Mouse (Mus musculus) midbrain, embryonic 15.5 days (tissue): ENCODE results near the gene Cep97. TPM values are rescaled to one million over a fixed set of nuclear protein-coding genes. Genes with fewer than 3 reads are reported as not detected.
"Not testable (repeated sequence)": the region's sequence is repeated elsewhere in the genome, so short reads cannot be mapped to it uniquely, and the experiment has no call there.

Source experiments
- ATAC-seq: fragments of 200-750 bp; cut with Nextera tagmentation; replicated peaks from 2 replicates; pipeline ENCODE4 v1.8.0; 2017; ENCODE audit warnings: moderate TSS enrichment
- H3K27ac ChIP-seq: fragments of 300-500 bp; sonication (generic); 2 replicates; pipeline ENCODE4 v1.5.1; 2015; ENCODE audit warnings: mild to moderate bottlenecking, inconsistent platforms
- H3K27me3 ChIP-seq: fragments of 300-500 bp; sonication (generic); replicated peaks from 2 replicates; pipeline ENCODE4 v1.6.1; 2015; ENCODE audit warnings: inconsistent platforms
- H3K36me3 ChIP-seq: fragments of 300-500 bp; sonication (generic); replicated peaks from 2 replicates; pipeline ENCODE4 v1.6.1; 2015; ENCODE audit warnings: inconsistent platforms
- H3K4me1 ChIP-seq: fragments of 300-500 bp; sonication (generic); 2 replicates; pipeline ENCODE4 v1.6.1; 2015; ENCODE audit warnings: inconsistent platforms
- H3K4me2 ChIP-seq: fragments of 300-500 bp; sonication (generic); 2 replicates; pipeline ENCODE4 v1.6.1; 2015; ENCODE audit warnings: inconsistent platforms, mild to moderate bottlenecking, moderate library complexity
- H3K4me3 ChIP-seq: fragments of 300-500 bp; sonication (generic); 2 replicates; pipeline ENCODE4 v1.5.1; 2015; ENCODE audit warnings: mild to moderate bottlenecking, inconsistent platforms
- H3K9ac ChIP-seq: fragments of 300-500 bp; sonication (generic); 2 replicates; pipeline ENCODE4 v1.6.1; 2015; ENCODE audit warnings: mild to moderate bottlenecking, inconsistent platforms
- H3K9me3 ChIP-seq: fragments of 300-500 bp; sonication (generic); 2 replicates; pipeline ENCODE4 v1.6.1; 2016; ENCODE audit warnings: inconsistent platforms
- WGBS: fragments of 180-500 bp; shearing (Covaris S2); methylation state at CpG from one replicate; pipeline ENCODE4 v1.1.7; 2015; ENCODE audit warnings: mixed read lengths; 5-methylcytosine and 5-hydroxymethylcytosine counted together
- polyA plus RNA-seq: library from polyadenylated mRNA; unstranded; fragments of >200 nt; fragmentation: Nextera tagmentation; extraction: Ambion mirVana; gene quantifications from 2 replicates; pipeline ENCODE4 v1.2.1, GENCODE M21; 2015

Cep97 gene
- polyA plus RNA-seq, 1 experiment from 2014 or later: 14.3 TPM

- Histone ChIP-seq H3K36me3 (peaks cover under 1% of the 10 kb centered on the region; the same call in 1 of the 2 replicates), H3K9me3 (no peaks in the 10 kb centered on the region), H3K9ac (no peak overlapping the region), H3K4me2 (no peak overlapping the region), H3K4me3 (no peak overlapping the region), H3K27ac (no peak overlapping the region), H3K4me1 (peaks cover 12% of the 10 kb centered on the region), H3K27me3 (no peaks in the 10 kb centered on the region)
- no peak for ATAC-seq
- 72% methylated on average over 4 of the region's 4 CpGs for WGBS
Measured at GRCm38 (mm10) chr16:55964126-55964949, 29.7 kb upstream of the Cep97 start.

- H3K36me3 ChIP-seq, H3K4me3 ChIP-seq, H3K9ac ChIP-seq, ATAC-seq, H3K9me3 ChIP-seq, H3K4me1 ChIP-seq, H3K4me2 ChIP-seq, H3K27ac ChIP-seq, H3K27me3 ChIP-seq: not testable (repeated sequence)
- 89% methylated on average over 6 of the region's 11 CpGs for WGBS
Measured at GRCm38 (mm10) chr16:55963068-55963467, 28.4 kb upstream of the Cep97 start.

- not testable (repeated sequence) for H3K4me3 ChIP-seq, H3K36me3 ChIP-seq, H3K4me2 ChIP-seq, H3K9me3 ChIP-seq, ATAC-seq, H3K9ac ChIP-seq, H3K27me3 ChIP-seq, H3K27ac ChIP-seq, H3K4me1 ChIP-seq
- WGBS: 94% methylated on average over 9 of the region's 9 CpGs
Measured at GRCm38 (mm10) chr16:55954196-55954595, 19.5 kb upstream of the Cep97 start.

- Histone ChIP-seq H3K36me3 (no peaks in the 10 kb centered on the region), H3K4me1 (no peaks in the 10 kb centered on the region), H3K4me3 (no peak overlapping the region), H3K27me3 (no peaks in the 10 kb centered on the region), H3K9ac (no peak overlapping the region), H3K4me2 (no peak overlapping the region), H3K27ac (no peak overlapping the region), H3K9me3 (no peaks in the 10 kb centered on the region)
- no peak for ATAC-seq
Measured at GRCm38 (mm10) chr16:55952771-55953170, 18.1 kb upstream of the Cep97 start.

GRCm38 (mm10) chr16:55951679-55952327, 17.1 kb upstream of the Cep97 start:
- no peak for ATAC-seq
- Histone ChIP-seq H3K9ac (no peak overlapping the region), H3K27ac (no peak overlapping the region), H3K4me1 (no peaks in the 10 kb centered on the region), H3K4me3 (no peak overlapping the region), H3K9me3 (no peaks in the 10 kb centered on the region), H3K36me3 (no peaks in the 10 kb centered on the region), H3K27me3 (no peaks in the 10 kb centered on the region), H3K4me2 (no peak overlapping the region)
- WGBS: 70% methylated on average over 7 of the region's 7 CpGs

GRCm38 (mm10) chr16:55950946-55951678, 16.5 kb upstream of the Cep97 start:
- H3K4me2 ChIP-seq: no peak overlapping the region
- no peak overlapping the region for H3K4me3 ChIP-seq
- H3K9ac ChIP-seq: no peak overlapping the region
- peak; percentile 63; the same call in 1 of the 2 replicates for ATAC-seq
- H3K27me3 ChIP-seq: no peaks in the 10 kb centered on the region
- H3K36me3 ChIP-seq: no peaks in the 10 kb centered on the region
- no peaks in the 10 kb centered on the region for H3K4me1 ChIP-seq
- 41% methylated on average over 19 of the region's 19 CpGs for WGBS
- H3K27ac ChIP-seq: no peak overlapping the region
- H3K9me3 ChIP-seq: no peaks in the 10 kb centered on the region

GRCm38 (mm10) chr16:55950462-55950861, 15.8 kb upstream of the Cep97 start:
- Histone ChIP-seq H3K36me3 (no peaks in the 10 kb centered on the region), H3K4me2 (no peak overlapping the region), H3K9ac (no peak overlapping the region), H3K9me3 (no peaks in the 10 kb centered on the region), H3K4me1 (no peaks in the 10 kb centered on the region), H3K27me3 (no peaks in the 10 kb centered on the region), H3K27ac (no peak overlapping the region), H3K4me3 (no peak overlapping the region)
- 73% methylated on average over 3 of the region's 3 CpGs for WGBS
- 0 out of 2 replicates have a peak, but pooled peaks have one; percentile 33 for ATAC-seq

- Histone ChIP-seq H3K27me3 (no peaks in the 10 kb centered on the region), H3K27ac (no peak overlapping the region), H3K4me2 (no peak overlapping the region), H3K4me1 (no peaks in the 10 kb centered on the region), H3K9ac (no peak overlapping the region), H3K36me3 (no peaks in the 10 kb centered on the region), H3K9me3 (no peaks in the 10 kb centered on the region), H3K4me3 (no peak overlapping the region)
- 72% methylated on average over 7 of the region's 7 CpGs for WGBS
- no peak for ATAC-seq
Measured at GRCm38 (mm10) chr16:55948963-55949362, 14.3 kb upstream of the Cep97 start.

- 84% methylated on average over 2 of the region's 2 CpGs for WGBS
- H3K9ac ChIP-seq, H3K9me3 ChIP-seq, H3K4me3 ChIP-seq, H3K36me3 ChIP-seq, H3K27me3 ChIP-seq, H3K27ac ChIP-seq, H3K4me2 ChIP-seq, ATAC-seq, H3K4me1 ChIP-seq: not testable (repeated sequence)
Measured at GRCm38 (mm10) chr16:55947876-55948410, 13.3 kb upstream of the Cep97 start.

GRCm38 (mm10) chr16:55947266-55947665, 12.6 kb upstream of the Cep97 start:
- 84% methylated on average over 3 of the region's 3 CpGs for WGBS
- Histone ChIP-seq H3K9ac (no peak overlapping the region), H3K36me3 (no peaks in the 10 kb centered on the region), H3K27ac (no peak overlapping the region), H3K4me2 (no peak overlapping the region), H3K4me3 (no peak overlapping the region), H3K27me3 (no peaks in the 10 kb centered on the region), H3K9me3 (no peaks in the 10 kb centered on the region), H3K4me1 (no peaks in the 10 kb centered on the region)
- ATAC-seq: no peak

GRCm38 (mm10) chr16:55940781-55941180, 6.1 kb upstream of the Cep97 start:
- H3K4me2 ChIP-seq: no peak overlapping the region
- H3K36me3 ChIP-seq: no peaks in the 10 kb centered on the region
- H3K9me3 ChIP-seq: no peaks in the 10 kb centered on the region
- H3K4me1 ChIP-seq: no peaks in the 10 kb centered on the region
- 91% methylated on average over 4 of the region's 4 CpGs for WGBS
- H3K9ac ChIP-seq: no peak overlapping the region
- no peak for ATAC-seq
- no peak overlapping the region for H3K27ac ChIP-seq
- H3K4me3 ChIP-seq: no peak overlapping the region
- no peaks in the 10 kb centered on the region for H3K27me3 ChIP-seq

- H3K4me3 ChIP-seq: no peak overlapping the region
- H3K4me2 ChIP-seq: no peak overlapping the region
- no peaks in the 10 kb centered on the region for H3K27me3 ChIP-seq
- H3K4me1 ChIP-seq: peaks cover 2% of the 10 kb centered on the region; the same call in 1 of the 2 replicates
- no peak overlapping the region for H3K9ac ChIP-seq
- no peaks in the 10 kb centered on the region for H3K36me3 ChIP-seq
- no peak for ATAC-seq
- H3K27ac ChIP-seq: no peak overlapping the region
- 84% methylated on average over 6 of the region's 6 CpGs for WGBS
- no peaks in the 10 kb centered on the region for H3K9me3 ChIP-seq
Measured at GRCm38 (mm10) chr16:55939703-55940102, 5.0 kb upstream of the Cep97 start.
